Mouse (Mus musculus) hindbrain, embryonic 10.5 days (tissue): Measurements from ENCODE around the gene Mlh1. TPM values are rescaled to one million over a fixed set of nuclear protein-coding genes. Genes with fewer than 3 reads are reported as not detected.

Source experiments
- polyA plus RNA-seq: library from polyadenylated mRNA; unstranded; fragments of >200 nt; fragmentation: Nextera tagmentation; extraction: Ambion mirVana; gene quantifications from 2 replicates; pipeline ENCODE4 v1.2.1, GENCODE M21; 2016

Mlh1 gene
- polyA plus RNA-seq, 1 experiment from 2014 or later = 41.0 TPM

Other genes starting within 250 kb of the Mlh1 start
- 0.70 and 0.76 TPM in 2 replicates for gene Ccrl2, start 214.3 kb downstream of the Mlh1 start, polyA plus RNA-seq
- gene Lrrfip2, start 154.2 kb downstream of the Mlh1 start, polyA plus RNA-seq = 40.0 and 41.5 TPM in 2 replicates
- 25.1 and 26.1 TPM in 2 replicates for gene Epm2aip1, start 138 bp upstream of the Mlh1 start, polyA plus RNA-seq
- 0.05 and 0.20 TPM in 2 replicates for gene Trank1, start 39.9 kb upstream of the Mlh1 start, polyA plus RNA-seq
- 0.30 and 0.35 TPM in 2 replicates for gene Dclk3, start 167.3 kb upstream of the Mlh1 start, polyA plus RNA-seq